Mouse (Mus musculus) T-helper 2 cell (primary cell): ENCODE results near the gene BC024978.

Source experiments
- in situ Hi-C: fragments of 300-600 bp; cut with MboI, MseI; formaldehyde crosslinking; loops from one replicate; pipeline ENCODE4 v1.15.1; 2025; ENCODE audit warnings: high pct_unique_total_duplicates

BC024978 gene

DNA sequence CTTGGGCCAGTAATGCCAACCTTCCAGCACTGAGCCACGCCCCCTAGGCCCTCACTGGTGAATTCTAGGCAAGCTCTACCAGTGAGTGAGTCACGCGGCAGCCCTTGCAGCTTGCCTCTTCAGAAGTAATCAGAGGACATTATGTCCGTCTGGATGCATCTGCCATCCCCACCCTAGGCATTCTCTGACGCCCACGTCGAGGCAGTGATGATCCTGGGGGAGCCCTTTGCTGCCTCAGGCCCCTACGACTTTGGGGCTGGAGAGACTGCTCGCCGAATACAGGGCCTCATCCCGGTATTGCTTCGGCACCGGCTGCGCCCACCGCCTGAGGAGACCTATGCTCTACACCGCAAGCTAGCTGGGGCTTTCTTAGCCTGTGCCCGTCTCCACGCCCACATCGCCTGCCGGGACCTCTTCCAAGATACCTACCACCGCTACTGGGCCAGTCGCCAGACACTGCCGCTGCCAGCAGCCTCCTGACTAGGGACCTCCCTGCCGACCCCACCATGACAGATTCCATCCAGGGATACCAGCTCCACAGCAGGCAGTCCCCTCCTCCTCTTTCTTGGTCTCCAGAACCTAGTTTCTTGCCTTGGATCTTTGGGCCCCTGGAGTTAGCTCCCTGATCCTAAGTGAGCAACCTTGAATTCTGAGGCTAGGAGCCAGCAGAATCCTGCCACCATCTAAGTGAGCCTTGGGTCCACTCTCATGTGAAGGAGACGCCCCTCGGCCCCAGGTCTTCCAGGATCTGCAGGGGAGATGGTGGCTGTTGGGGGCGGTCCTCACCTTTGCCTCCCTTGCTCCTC, 61.7 kb downstream of the BC024978 start:
- in situ Hi-C loops, result loop anchor here (5.0 kb wide), 1 partner anchor 100 kb away; no protein-coding TSS in a partner anchor

- in situ Hi-C loops, result loop anchor here (5.0 kb wide), 1 partner anchor 101 kb away; no protein-coding TSS in a partner anchor
These were observed 62.2 kb downstream of the BC024978 start for GRCm38 (mm10) chr7:27257852-27258204.

DNA sequence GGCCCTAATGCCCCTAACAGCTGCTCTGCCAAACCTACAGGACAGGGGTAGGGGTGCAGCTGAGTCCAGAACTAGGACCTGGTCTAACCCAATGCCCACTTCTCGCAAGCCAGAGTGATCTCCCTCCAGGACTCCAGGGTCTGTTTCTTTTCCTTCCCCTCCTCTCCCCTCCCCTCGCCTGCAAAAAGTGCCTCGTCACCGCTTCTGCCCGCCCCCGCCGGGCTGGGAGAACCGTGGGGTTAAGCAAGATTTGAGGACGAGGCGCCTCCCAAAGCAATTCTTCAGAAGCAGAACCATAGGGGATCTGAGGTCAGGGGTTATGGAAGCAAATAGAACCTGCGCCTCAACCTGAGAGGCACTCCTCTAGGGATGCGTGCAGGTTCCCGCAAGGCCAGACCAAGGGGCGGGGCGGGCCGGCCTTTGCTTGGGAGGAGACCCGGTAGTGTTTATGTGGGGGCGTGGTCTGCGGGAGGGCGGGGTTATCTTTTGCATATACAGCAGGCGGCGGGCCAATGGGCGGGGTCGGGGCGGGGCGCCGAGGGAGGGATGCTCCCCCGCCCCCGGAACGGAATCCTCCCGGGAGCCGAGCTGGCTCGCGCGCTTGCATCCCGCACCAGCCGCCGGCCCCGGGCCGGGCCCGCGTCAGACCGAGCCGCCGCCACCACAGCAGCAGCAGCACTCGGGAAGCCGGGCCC, 62.8 kb downstream of the BC024978 start, which contains the start of gene Numbl:
Numbl (plus strand) TSS at position 229 of the 695 bp plus-strand sequence.
- in situ Hi-C loops, result loop anchor here (5.0 kb wide), 1 partner anchor 101 kb away; no protein-coding TSS in a partner anchor

DNA sequence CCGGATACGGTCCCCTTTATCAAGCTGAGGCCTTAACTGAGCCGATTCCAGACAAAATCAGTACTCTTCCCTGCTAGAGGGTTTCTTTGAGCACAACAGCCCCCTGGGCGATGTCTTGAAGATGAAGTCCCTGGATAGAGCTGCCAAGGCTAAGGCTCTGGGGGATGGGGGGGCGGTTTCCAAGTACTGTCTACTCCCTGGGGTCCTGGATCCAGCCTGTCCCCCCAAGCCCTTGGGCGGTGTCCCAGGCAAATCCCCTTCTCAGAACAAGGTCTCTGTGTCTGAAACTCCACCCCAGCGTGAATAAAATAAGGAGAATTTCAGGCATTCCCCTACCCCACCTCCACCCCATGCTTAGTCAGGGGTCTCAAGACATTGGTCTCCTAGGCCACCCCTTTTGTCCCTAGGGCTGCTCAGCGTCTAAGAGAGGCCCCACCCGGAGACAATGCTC, 63.7 kb downstream of the BC024978 start:
- in situ Hi-C loops, result loop anchor here (5.0 kb wide), 1 partner anchor 102 kb away; no protein-coding TSS in a partner anchor

GRCm38 (mm10) chr7:27259771-27260170, 64.2 kb downstream of the BC024978 start:
- in situ Hi-C loops, result loop anchor here (5.0 kb wide), 1 partner anchor 102 kb away; no protein-coding TSS in a partner anchor
